Mouse (Mus musculus) megakaryocyte, embryonic 14.5 days (primary cell): ENCODE results near the gene Ceacam2.
"Not testable (repeated sequence)": the region's sequence is repeated elsewhere in the genome, so short reads cannot be mapped to it uniquely, and the experiment has no call there.

Source experiments
- FLI1 ChIP-seq: IDR thresholded peaks from 2 replicates; pipeline ENCODE4 v1.6.1; 2012; ENCODE audit warnings: low read length, inconsistent platforms, mixed read lengths
- GATA1 ChIP-seq: IDR thresholded peaks from 3 replicates; pipeline ENCODE4 v1.6.1; 2012; ENCODE audit warnings: mixed read lengths, low read length, inconsistent platforms, borderline replicate concordance

DNA sequence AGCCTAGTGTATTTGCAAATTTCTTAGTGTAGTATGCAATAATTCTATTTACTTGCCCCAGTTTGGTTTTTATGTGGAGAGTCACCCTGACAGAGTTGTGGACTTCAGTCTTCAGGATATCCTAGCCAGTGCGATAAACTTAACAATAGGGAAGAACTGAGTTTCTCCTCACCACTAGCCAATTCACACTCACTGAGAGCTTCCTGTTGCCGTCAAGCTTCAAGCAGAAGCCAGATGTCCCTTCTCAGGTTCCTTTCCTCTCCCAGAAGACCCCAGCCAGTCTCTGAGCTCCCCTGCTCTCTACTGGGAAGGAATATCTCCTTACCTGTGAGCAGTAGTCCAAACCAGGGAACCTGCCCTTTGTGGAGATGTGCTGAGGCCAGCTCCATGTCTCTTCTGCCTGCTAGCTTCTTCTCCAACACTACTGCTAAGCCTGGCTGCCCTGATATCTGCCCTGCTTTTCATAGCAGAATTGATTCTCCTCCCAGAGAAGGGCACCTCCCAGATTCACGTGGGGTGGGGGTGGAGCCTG, at the start of gene Ceacam2:
- not testable (repeated sequence) for TF ChIP-seq FLI1, GATA1
